Mouse (Mus musculus) kidney, adult 9 months (tissue): ENCODE measurements around the gene Nos1.
A peak's percentile ranks its signal among the peaks of the same experiment; 100 is the strongest.

Experiments
- DNase-seq: peaks from one replicate; pipeline ENCODE4 v3.0.0; 2022

Nos1 gene

DNA sequence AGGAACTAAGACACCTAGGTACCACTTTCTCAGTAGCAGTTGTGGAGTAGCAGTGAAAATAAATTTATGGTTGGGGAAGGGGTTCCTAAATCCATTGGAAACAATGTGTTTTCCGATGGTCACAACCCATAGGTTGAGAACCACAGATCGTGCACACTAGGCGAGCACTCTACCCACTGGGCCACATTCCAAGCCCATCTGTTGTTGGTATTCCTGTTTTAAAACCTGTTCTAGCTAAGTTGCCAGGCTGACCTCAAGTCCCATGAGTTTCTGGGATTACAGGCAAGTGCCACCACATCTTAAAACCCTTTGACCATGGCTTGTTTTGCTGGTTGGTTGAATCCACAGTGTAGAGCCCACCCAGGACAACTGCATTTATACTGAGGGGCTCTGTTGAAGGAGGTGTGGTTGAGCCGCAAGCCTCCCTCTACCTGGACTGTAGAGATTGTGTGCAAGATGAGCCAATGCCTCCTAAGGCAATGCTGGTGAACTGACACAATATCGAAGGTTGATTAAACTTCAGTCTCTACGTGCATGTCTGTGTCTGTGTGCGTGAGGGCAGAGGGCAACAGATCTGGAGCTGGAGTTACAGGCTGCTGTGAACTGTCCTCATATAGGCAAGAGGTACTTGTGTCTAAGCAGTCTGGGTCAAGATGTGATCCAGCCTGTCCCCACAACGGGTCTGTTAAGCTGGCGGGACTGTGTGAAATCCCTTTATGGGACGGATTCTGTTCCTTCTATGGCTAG is 189.0 kb downstream of the Nos1 start:
- DNase-seq = no peak

DNA sequence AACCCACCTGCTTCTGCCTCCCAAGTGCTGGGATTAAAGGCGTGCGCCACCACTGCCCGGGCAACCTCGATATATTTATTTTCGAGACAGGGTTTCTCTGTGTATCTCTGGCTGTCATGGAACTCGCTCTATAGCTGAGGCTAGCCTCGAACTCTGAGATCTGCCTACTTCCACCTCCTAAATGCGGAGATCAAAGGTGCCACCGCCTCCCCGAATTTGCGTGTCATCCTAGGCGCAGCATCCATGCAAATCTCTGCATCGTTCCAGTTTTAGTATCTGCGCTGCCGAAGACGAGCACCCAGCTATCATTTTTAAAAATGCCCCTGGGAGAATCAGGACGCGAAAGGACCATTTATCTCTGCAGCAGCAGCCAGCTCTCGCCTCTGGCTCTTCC is 195.4 kb downstream of the Nos1 start:
- DNase-seq = no peak

DNA sequence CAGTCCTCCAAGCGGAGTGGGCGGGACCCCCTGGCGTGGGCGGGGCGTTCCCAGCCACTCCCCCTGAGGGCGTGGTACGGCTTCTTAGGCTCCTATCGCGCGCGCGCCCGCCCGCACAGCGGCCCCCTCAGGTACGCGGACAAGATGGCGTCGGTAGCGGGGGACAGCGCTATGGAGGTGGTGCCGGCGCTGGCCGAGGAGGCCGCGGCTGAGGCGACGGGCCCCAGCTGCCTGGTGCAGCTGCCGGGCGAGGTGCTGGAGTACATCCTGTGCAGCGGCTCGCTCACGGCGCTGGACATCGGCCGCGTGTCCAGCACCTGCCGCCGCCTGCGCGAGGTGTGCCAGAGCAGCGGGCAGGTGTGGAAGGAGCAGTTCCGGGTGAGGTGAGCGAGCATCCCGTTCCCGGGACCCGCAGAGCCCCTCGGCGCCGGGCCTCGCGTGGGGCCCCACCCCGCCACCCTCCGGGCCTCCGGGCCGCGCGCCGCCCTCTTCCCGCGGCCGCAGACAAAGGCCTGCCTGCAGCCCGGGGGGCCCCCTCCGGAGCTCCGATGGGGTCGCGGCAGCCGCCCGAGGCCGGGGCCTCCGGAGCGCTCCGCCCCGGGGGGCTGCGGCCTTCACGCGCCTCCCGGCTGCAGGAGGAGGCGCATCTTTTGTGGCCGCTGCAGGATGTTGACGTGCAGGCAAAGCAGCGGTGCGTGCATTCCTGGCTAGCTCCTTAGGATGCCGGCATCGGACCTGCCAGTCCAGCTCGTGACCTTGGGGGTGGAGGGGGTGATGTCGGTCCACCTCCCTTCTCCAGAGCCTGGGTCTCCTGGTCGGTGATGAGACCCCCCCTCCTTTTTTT is 196.0 kb downstream of the Nos1 start, which contains the start of gene Fbxo21:
Gene Fbxo21, plus strand, starts transcription at position 74 of the 844 bp plus-strand sequence.
- DNase-seq = peak; percentile 99

DNA sequence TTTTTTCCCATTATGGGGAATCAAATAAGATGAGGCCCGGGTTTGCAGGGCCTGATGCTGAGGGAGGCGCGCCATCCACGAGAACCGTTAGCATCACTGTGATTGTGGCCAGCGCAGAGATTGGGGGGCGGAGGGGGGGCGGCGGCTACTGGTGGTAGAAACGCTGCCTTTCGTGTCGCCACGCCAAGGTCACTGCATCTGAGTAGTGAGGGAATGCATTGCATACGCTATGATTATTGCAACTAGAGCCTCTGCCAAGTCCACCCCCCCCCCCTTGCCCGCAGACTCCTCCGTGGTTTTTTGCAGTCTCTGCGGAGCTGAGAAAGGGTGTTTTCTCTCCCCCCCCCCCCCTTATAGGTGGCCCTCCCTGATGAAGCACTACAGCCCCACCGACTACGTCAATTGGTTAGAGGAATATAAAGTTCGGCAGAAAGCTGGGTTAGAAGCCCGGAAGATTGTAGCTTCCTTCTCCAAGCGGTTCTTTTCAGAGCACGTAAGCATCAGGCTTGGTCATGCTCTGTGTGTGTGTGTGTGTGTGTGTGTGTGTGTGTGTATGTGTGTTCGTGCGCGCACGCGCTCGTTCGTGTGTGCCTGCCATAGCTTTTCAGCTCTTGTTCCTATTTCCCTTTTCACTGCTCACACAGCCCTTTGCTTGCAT is 196.8 kb downstream of the Nos1 start:
- no peak for DNase-seq

DNA sequence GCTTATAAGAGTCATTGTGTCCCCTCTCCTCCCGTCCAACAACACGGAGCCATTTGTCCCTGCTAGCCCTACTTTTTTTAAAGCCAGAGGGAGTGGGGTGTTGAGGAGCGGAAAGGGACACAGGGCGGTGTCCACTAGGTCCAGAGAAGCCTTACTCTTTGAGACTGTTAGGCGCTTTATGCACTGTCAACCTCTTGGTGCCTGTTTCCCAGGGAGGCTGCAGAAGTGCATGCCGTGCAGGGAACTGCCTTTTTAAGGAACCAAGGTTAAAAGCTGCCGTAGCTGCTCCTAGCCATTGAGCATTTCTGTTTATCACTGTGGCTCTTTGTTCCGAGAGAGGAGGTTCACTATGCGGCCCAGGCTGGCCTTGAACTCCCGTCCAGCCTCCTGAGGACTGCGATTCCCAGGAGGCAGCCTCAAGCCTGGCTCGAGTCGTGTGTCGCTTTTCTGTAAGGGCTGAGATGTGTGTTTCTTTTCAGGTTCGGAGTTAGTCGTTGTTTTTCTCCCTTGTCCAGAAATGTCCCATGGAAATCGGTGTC is 197.4 kb downstream of the Nos1 start:
- DNase-seq = no peak

DNA sequence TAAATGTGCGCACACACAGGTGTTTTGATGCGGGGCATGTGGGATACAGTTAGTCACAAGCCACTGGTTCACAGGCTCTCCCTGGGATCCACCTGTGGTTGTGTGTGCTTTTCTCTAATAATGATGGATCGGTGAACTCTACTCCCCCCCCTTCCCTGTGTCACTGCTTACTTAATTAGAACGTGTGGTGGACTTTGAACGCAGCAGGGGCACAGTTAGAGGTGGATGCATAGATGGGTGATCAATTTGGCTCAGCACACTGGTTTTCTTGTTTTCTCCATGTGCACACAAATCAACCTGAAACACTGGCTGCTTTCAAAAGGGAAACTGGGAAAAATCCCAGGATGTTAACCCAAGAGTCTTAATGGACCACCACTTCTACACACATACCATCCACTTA is 198.2 kb downstream of the Nos1 start:
- peak; percentile 35 for DNase-seq

DNA sequence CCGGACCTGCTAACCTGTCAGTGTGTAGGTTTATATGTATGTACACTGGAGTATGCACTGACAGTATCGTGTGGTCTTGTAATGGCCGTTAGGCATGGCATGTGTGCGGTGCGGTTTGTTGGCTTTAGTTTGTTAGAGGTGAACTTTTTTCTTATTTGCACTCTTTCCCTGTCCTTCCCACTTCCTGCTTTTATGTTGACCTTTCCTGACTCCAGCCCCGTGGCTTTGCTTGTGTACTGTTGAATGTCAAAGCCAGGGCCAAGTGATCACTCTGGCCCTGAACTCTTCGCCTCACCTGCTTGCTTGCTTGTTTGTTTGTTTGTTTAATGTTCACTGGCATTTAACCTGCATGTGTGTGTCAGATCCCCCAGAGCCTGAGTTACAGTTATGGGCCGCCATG is 200.1 kb downstream of the Nos1 start:
- no peak for DNase-seq

DNA sequence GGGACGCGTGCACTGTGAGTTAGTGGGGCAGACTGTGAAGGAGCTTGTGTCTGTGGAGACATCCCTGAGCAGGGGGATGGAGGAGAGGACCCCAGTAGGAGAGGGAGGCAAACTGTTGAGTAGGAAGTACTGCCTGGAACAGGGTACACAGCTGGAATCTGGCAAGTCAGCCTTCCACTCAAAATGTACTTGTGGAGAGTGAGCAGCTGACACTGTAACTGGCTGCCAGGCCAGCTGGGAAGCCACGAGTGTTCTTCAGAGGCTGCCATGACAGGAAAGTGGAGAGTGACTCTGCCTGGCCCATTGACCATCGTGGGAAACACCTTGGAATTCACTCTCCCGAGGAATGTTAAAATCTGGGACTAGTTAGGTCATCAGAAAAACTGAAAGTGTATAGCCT is 201.1 kb downstream of the Nos1 start:
- DNase-seq = no peak

DNA sequence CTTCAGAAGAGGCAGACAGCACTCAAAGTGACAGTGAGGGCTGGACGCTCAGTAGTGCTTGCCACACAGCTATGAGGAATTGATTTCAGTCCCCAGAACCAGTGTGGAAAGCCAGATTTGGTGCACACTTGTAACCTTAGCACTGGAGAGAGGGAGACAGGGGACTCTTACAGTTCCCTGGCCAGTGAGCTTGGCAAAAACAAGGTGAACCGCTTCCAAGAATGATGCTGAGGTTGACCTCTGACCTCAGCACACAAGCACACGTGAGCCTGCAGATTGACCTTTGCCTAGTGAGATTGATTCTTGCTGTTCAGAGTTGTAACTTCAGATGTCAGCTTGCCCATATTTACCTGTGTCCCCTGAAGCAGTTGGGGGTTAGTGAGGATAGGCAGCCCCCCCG is 205.5 kb downstream of the Nos1 start:
- DNase-seq = peak; percentile 92

DNA sequence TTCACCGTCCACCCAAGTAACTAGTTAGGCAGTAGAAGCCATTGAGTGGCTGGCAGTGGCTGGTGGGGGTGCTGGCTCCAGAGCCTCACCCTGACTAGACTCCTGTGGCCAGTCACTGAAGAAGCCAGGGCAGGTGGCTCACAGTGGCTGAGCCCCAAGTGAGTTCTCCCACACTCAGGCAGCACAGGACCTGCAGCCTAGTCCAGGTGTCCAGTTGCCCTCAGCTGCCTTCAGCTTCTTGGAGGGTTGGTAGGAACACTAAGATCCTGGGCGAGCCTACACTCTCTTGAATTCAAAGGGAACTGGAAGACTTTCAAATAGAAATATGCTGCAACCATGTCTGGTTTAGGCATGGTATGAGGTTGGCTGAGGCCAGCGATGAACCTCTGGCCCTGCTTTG is 207.1 kb downstream of the Nos1 start:
- no peak for DNase-seq

DNA sequence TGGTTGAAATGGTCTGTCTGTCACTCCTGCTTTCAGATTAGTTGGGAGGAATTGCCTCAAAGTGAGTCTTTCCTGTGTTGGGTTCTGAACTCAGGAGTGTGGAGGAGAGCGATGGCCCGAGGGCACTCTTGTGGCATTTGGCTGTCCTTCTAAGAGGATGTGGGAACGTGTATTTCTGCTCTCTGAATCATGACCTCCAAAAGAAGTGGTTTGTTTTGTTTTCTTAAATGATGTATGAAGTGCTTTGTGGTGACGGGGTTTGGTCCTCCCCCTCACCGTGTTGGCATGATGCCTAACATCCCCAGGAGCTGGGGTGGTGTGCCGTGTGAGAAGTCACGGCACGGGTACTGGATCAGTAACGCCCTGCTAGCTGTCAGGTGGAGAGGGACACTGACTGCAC is 207.5 kb downstream of the Nos1 start:
- DNase-seq = no peak

DNA sequence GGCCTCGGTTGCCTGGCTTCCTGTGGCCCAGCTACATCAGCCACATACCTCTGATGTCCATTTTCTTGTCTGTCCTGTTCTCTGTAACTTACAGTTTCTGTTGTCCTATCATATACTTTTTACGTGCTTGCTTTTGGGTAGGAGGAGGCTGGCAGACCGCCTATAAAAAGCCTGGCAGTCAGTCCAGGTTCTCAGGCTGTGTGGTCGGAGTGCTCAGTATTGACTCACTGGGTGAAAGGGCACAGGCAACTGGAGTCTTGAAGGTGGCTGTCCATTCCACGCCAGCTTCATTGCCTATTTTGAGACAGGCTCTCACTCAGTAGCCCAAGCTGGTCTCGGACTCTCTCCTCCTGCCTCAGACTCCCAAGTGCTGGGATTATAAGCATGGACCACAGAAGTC is 208.9 kb downstream of the Nos1 start:
- DNase-seq = peak; percentile 68

DNA sequence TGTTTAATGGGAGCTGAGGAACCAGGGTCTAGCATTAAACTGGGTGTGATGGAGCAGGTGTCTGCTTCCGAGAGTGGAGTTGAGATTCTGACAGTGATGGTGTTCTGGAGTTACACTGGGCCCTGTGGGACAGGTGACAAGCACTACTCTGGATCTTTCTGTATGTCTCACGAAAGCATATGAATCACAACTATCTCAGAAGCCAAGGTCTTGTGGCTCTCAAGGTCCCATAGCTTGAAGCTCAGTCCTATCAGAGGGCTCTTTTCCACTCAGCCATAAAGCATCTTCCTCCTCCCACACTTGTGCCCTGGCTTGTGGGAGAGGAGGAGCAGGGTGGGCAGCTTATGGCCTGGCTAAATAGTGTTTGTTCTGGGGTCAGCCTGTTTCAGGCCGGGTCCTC is 210.1 kb downstream of the Nos1 start:
- DNase-seq = no peak

DNA sequence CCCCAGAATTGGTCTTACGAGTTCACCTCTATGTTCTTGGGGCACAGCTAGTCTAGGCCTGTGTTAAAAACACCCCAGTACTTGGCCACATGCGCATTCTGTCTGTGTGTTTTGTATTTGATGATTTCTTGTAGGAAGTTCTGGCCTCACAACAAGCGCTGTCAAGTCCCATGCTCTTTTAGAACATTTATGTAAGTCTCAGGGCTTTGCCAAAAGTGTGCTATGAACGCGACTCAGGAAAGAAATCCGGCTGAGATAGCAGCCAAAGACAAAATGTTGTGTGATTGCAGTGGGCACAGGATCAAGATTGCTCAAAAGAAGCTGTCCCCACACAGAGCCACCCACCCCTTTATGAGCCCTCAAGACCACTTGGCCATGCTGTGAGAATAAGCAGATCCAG is 212.7 kb downstream of the Nos1 start:
- no peak for DNase-seq

DNA sequence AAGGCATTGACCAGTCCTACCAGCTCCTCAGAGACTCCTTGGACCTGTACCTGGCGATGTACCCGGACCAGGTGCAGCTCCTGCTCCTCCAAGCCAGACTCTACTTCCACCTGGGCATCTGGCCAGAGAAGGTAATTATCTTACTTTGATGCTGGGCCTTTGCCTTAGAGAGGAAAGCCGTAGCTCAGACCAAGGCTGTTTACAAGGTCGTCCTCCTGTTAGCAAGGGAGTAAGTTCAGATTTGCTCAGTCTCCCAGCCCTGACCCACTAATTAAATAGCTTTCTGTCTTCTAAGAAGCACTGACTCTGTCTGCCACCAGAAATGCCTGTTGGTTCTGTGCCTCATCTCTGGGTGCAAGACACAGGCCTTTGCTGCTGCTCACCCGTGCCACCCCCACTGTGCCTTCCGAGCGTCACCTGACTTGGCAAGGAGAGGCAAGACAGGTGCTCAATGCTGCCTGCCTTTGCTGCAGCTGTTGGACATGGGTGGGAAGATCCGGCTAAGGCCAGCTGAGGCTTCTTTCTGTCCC is 214.6 kb downstream of the Nos1 start:
- DNase-seq = peak; percentile 74

DNA sequence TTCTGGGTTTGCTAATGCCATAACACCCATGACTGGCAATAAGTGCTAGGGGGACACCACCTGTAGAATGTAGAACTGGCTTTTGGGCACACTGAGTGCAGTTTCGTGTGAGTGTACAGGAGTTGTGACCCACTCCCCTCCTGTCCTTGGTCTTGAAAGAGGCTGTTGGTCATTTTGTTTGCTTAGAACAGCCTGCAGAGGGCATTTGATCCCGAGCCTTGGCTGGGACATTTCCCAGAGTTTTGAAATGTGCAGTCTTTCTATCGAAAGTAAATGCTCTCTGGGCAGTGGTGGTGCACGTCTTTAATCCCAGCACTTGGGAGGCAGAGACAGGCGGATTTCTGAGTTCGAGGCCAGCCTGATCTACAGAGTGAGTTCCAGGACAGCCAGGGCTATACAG is 215.1 kb downstream of the Nos1 start:
- no peak for DNase-seq

DNA sequence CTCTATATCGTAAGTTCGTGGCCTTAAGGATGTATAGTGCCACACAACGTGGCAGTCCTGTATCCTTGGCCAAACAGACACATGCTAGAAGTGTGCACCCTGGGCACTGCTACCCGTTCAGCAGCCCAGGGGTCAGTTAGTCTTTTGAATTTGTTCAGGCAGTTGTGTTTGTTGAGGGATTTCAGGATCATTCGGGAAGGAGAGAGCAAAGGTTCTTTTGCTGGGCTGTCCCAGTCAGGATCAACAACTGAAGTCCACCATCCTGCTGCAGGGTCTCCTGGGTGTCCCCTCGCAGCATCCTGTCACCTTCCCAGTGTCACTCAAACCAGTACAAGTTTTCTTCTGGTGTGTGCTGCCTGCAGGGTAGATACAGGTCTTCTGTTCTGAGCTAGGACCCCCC is 215.7 kb downstream of the Nos1 start:
- DNase-seq = no peak

DNA sequence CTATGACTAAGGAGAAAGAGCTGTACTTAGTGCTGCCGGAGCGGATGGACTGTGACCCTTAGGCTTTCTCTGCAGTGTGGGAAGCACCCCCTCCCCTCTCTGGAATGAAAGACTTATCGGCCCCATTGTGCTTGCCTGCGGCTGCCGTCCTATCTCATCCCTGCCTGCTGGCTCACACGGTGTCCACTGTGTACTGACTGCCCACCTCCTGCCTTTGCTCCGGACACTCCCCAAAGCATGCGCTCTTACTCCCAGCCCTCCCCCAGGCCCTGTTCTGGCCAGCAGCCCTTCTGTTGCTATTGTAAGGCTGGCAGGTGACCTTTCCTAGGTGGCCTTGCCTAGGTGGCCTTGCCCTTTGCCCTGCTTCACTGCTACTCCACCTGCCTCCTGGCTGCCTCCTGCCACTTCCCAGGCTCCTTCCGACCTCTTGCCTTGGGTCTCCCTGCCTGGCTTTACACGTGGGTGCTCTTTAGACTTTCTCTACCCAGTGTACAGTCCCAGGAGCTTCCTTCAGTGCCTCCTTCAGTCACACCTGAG is 216.7 kb downstream of the Nos1 start:
- peak; percentile 82 for DNase-seq

DNA sequence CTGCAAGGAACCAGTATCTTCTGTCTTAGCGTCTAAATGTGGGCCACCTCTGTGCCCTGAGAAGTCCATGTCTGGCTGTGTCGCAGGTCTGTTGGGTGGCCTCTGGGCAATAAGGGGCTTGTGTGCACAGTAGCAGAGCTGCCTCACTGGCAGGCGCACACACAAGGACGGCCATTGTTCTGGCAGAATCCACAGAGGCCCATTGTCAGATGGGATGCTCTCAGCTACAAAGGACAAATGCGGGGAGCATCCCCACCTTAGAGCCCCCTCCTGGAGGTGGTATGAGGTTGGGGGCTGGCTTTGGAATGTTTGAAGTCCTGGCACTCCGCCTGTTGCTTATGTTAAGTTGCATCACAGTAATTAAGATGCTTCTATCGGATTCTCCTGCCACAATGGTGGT is 218.2 kb downstream of the Nos1 start:
- DNase-seq = no peak

DNA sequence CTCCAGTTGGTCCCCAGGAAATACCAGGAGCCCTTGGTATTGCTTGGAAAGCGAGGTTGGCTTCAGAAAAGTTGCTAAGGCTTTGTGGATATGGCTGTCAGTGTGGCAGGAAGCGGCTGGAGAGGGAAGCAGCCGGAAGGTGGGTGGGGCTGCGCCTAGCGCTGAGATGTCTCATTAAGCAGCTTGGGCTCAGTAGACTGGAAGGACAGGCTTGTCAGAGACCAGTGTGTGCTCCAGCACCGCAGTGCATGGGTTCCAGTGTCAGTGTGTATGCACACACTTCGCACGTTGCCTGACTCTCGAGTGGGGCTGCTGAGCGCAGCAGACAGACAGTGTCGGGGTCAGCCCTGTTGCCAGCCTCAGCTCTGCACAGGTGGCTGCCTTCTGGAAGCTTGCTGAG is 218.8 kb downstream of the Nos1 start:
- DNase-seq = no peak

DNA sequence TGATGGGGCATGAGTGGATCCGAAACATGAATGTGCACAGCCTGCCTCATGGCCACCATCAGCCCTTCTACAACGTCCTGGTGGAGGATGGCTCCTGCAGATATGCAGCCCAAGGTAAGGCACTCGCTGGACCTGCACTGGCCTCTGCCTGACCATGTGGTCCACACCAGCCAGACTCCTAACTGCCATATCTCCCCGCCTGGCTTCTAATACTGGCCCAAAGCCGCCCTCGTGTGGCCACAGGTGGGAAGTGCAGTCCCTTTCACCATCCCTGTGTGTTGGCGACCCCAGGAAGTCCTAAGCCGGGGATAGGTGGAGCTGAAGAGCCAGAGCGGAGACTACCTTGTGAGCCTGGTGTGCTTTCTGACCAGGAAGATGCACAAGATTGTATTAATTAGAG is 221.2 kb downstream of the Nos1 start:
- peak; percentile 74 for DNase-seq

DNA sequence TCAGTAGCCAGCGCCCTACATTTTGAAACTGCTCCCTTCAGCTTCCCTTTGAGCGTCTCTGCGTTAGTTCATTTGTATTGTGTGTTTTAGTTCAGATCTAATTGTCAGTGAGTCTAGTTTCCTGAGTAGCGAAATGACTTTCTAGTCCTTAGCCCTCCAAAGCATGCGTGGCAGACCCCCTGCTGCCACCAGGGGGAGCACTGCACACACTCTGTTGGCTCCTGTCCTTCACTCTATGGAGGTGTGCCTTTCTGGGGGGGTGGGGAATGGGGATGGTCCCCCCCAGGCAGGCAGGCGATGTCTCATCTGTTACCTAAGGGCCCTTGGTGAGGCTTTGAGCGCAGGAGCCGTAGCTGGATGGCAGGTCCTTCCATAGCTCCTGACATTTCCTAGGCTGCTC is 223.8 kb downstream of the Nos1 start:
- DNase-seq = peak; percentile 62

DNA sequence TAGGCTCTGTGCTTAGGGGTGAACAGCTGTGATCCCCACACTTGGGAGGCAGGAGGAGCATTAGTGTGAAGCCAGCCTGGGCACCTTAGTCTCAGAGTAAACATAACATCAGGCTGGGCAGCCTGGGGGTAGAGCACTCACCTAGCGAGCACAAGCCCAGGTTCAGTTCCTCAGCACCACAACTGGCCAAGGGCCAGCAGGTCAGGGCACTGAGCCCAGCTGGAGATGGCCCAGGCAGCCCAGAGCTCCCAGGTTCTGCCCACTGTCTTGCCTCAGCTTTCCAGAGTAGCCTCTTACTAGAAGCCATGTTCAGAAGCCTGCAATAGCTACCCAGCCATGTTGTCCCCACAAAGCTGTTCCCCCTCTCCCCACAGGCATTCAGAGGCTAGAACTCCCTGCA is 224.9 kb downstream of the Nos1 start:
- DNase-seq = peak; percentile 61
